Mouse (Mus musculus): Measurements from ENCODE around the gene B4galt3. TPM values are rescaled to one million over a fixed set of nuclear protein-coding genes. Genes with fewer than 3 reads are reported as not detected.

Gene B4galt3
- polyA plus RNA-seq, 1 experiment = 70.3 TPM

DNA sequence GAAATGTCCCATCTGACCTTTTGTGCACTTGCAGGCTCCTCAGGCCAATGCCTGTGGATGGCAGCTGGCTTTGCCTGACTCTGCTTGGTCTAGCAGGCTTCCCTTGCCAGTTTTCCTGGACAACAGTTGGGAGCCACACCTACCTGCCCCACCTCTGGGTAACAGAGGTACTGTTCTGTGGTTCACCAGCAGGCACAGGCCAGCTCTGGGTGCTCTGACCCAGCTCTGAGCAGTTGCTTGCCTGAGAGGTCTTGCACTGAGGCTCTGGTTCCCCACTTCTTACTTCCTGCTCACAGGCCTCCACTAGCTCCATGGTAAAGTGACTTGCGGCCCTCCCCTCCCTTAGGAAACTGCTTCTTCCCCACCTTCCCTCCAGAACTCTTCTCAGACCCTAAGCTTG, 51.9 kb downstream of the B4galt3 start:
- 60% methylated on average over 1 of the region's 1 CpGs for WGBS
- no peak for DNase-seq (ENCODE audit: low read depth, low spot score)

DNA sequence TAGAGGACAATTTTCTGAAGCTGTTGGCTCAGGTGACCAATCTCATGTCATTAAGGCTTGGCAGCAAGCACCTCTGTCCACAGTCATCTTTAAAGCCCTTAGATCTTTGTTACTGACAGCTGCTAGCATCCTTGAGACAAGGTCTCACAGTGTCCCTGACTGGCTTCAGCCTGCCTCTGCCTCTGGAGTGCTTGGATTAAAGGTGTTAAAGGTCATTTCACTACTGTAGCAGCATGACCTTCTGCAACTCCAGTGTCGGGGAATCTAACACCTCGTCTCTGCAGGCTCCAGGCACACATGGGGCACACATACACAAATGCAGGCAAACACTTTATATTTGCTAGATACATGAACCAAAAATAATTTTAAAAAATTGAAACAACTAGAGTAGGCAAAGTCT, 55.4 kb downstream of the B4galt3 start:
- DNase-seq (ENCODE audit: low read depth, low spot score) = no peak
- 64% methylated on average over 2 of the region's 2 CpGs for WGBS

Other genes with a start within 250 kb of the B4galt3 start
- gene Fcgr3, start 205.4 kb upstream of the B4galt3 start, polyA plus RNA-seq (2012; rRNA removed) = 11.3 and 18.0 TPM in 2 replicates
- 1.8 and 2.0 TPM in 2 replicates for gene Cfap126, start 156.4 kb upstream of the B4galt3 start, polyA plus RNA-seq (2012; rRNA removed)
- 308 and 341 TPM in 2 replicates for gene Sdhc, start 119.7 kb upstream of the B4galt3 start, polyA plus RNA-seq (2012; rRNA removed)
- 0.29 and 0.30 TPM in 2 replicates for gene Mpz, start 119.6 kb upstream of the B4galt3 start, polyA plus RNA-seq (2012; rRNA removed)
- gene Pcp4l1, start 74.1 kb upstream of the B4galt3 start, polyA plus RNA-seq (2012; rRNA removed) = 23.6 and 25.2 TPM in 2 replicates
- 3.8 and 22.7 TPM in 2 replicates for gene Nr1i3, start 56.4 kb upstream of the B4galt3 start, polyA plus RNA-seq (2012; rRNA removed)
- gene Tomm40l, start 47.8 kb upstream of the B4galt3 start, polyA plus RNA-seq (2012; rRNA removed) = 23.1 and 24.0 TPM in 2 replicates
- 0.50 and 1.9 TPM in 2 replicates for gene Apoa2, start 45.3 kb upstream of the B4galt3 start, polyA plus RNA-seq (2012; rRNA removed)
- 56.2 and 58.5 TPM in 2 replicates for gene Fcer1g, start 36.0 kb upstream of the B4galt3 start, polyA plus RNA-seq (2012; rRNA removed)
- gene Adamts4, start 19.9 kb upstream of the B4galt3 start, polyA plus RNA-seq (2012; rRNA removed) = 1.1 and 2.5 TPM in 2 replicates
- 167 and 181 TPM in 2 replicates for gene Ndufs2, start 18.9 kb upstream of the B4galt3 start, polyA plus RNA-seq (2012; rRNA removed)
- gene Ppox, start 10.9 kb downstream of the B4galt3 start, polyA plus RNA-seq (2012; rRNA removed) = 21.9 and 34.8 TPM in 2 replicates
- gene Usp21, start 17.7 kb downstream of the B4galt3 start, polyA plus RNA-seq (2012; rRNA removed) = 30.0 and 36.4 TPM in 2 replicates
- 34.5 and 35.8 TPM in 2 replicates for gene Ufc1, start 24.7 kb downstream of the B4galt3 start, polyA plus RNA-seq (2012; rRNA removed)
- 44.3 and 50.3 TPM in 2 replicates for gene Dedd, start 58.8 kb downstream of the B4galt3 start, polyA plus RNA-seq (2012; rRNA removed)
- gene Nit1, start 75.3 kb downstream of the B4galt3 start, polyA plus RNA-seq (2012; rRNA removed) = 46.5 and 54.7 TPM in 2 replicates
- 10.3 and 11.7 TPM in 2 replicates for gene Pfdn2, start 75.3 kb downstream of the B4galt3 start, polyA plus RNA-seq (2012; rRNA removed)
- 0.14 and 0.18 TPM in 2 replicates for gene Klhdc9, start 90.5 kb downstream of the B4galt3 start, polyA plus RNA-seq (2012; rRNA removed)
- 0.51 and 0.59 TPM in 2 replicates for gene Nectin4, start 99.8 kb downstream of the B4galt3 start, polyA plus RNA-seq (2012; rRNA removed)
- 7.0 and 10.2 TPM in 2 replicates for gene Arhgap30, start 118.6 kb downstream of the B4galt3 start, polyA plus RNA-seq (2012; rRNA removed)
- 80.1 and 86.0 TPM in 2 replicates for gene Usf1, start 141.0 kb downstream of the B4galt3 start, polyA plus RNA-seq (2012; rRNA removed)
- gene Tstd1, start 148.5 kb downstream of the B4galt3 start, polyA plus RNA-seq (2012; rRNA removed) = 77.2 and 98.1 TPM in 2 replicates
- 160 and 191 TPM in 2 replicates for gene F11r, start 167.2 kb downstream of the B4galt3 start, polyA plus RNA-seq (2012; rRNA removed)
- gene Alyref2, start 233.2 kb downstream of the B4galt3 start, polyA plus RNA-seq (2012; rRNA removed) = 3.8 and 5.1 TPM in 2 replicates